Mouse (Mus musculus) CH12.LX (cell line): ENCODE data around the gene Reep6.

ENCODE experiments used
- CTCF ChIP-seq, 2 experiments: IDR thresholded peaks in 1 of 2; conservative IDR thresholded peaks in 1 of 2; 2 replicates each; pipeline ENCODE4 v1.5.1; 2011 to 2012; ENCODE audit warnings: low read depth in 2 of 2, low read length in 2 of 2, improper control_type of control experiment in 1 of 2, inconsistent platforms in 1 of 2, mild to moderate bottlenecking in 1 of 2, moderate library complexity in 1 of 2
- POLR2A ChIP-seq: IDR thresholded peaks from 2 replicates; pipeline ENCODE4 v1.6.1; 2011; ENCODE audit warnings: low read depth, mild to moderate bottlenecking, improper control_type of control experiment, low read length
- TCF12 ChIP-seq: IDR thresholded peaks from 2 replicates; pipeline ENCODE4 v1.6.1; 2014; ENCODE audit warnings: low read depth, mild to moderate bottlenecking, inconsistent platforms, low read length, improper control_type of control experiment
- UBTF ChIP-seq: IDR thresholded peaks from 2 replicates; pipeline ENCODE4 v1.6.1; 2012; ENCODE audit warnings: low read depth, mild to moderate bottlenecking, inconsistent platforms, low read length, improper control_type of control experiment, moderate library complexity
- USF2 ChIP-seq: conservative IDR thresholded peaks from 2 replicates; pipeline ENCODE4 v1.6.1; 2011; ENCODE audit warnings: low read depth, low read length, improper control_type of control experiment
- ZNF384 ChIP-seq: IDR thresholded peaks from 2 replicates; pipeline ENCODE4 v1.6.1; 2012; ENCODE audit warnings: low read depth, low read length, improper control_type of control experiment, inconsistent platforms

GRCm38 (mm10) chr10:80347514-80347967, 17.8 kb downstream of the Reep6 start:
- TF ChIP-seq POLR2A (no peak), ZNF384 (no peak), USF2 (no peak), TCF12 (no peak), CTCF (conservative IDR thresholded peaks at IDR 0.05 in 1 of 2, IDR thresholded peaks at IDR 0.05 in 1 of 2; ENCODE audit: low read depth in 2 of 2, low read length in 2 of 2) (no peak), UBTF (no peak)
